Mouse (Mus musculus) limb, embryonic 14.5 days (tissue): ENCODE measurements at regions not wholly inside any gene's neighbourhood (a gene's known extent, or its start where the extent isn't known, plus 50 kb on each side); places are given as distances from the start of the nearest gene placed in this dataset.

ENCODE experiments used
- ATAC-seq: fragments of 200-750 bp; cut with Nextera tagmentation; 2 replicates; pipeline ENCODE4 v1.8.0; 2017; ENCODE audit warnings: low read depth, moderate number of reproducible peaks, moderate TSS enrichment; ENCODE audit not compliant: low FRiP score
- DNase-seq: peaks from one replicate; pipeline ENCODE4 v3.0.0-alpha.2; 2015; ENCODE audit warnings: low spot score
- H3K27ac ChIP-seq: fragments of 300-500 bp; sonication (generic); replicated peaks from 2 replicates; pipeline ENCODE4 v1.5.1; 2014; ENCODE audit warnings: low read depth, mild to moderate bottlenecking, low read length, moderate library complexity, mixed read lengths
- H3K27me3 ChIP-seq: fragments of 300-500 bp; sonication (generic); 2 replicates; pipeline ENCODE4 v1.6.1; 2014; ENCODE audit warnings: low read length, mixed read lengths; ENCODE audit not compliant: control insufficient read depth, insufficient read depth
- H3K36me3 ChIP-seq: fragments of 300-500 bp; sonication (generic); 2 replicates; pipeline ENCODE4 v1.6.1; 2014; ENCODE audit warnings: mild to moderate bottlenecking, low read length, moderate library complexity, mixed read lengths; ENCODE audit not compliant: control insufficient read depth, insufficient read depth
- H3K4me1 ChIP-seq: fragments of 300-500 bp; sonication (generic); 2 replicates; pipeline ENCODE4 v1.6.1; 2014; ENCODE audit warnings: antibody characterized with exemption, low read length, mixed read lengths; ENCODE audit not compliant: control insufficient read depth, insufficient read depth
- H3K4me2 ChIP-seq: fragments of 300-500 bp; sonication (generic); replicated peaks from 2 replicates; pipeline ENCODE4 v1.6.1; 2014; ENCODE audit warnings: low read depth, mild to moderate bottlenecking, low read length, moderate library complexity; ENCODE audit not compliant: severe bottlenecking
- H3K4me3 ChIP-seq: fragments of 300-500 bp; sonication (generic); replicated peaks from 2 replicates; pipeline ENCODE4 v1.5.1; 2014; ENCODE audit warnings: low read length
- H3K9ac ChIP-seq: fragments of 300-500 bp; sonication (generic); 2 replicates; pipeline ENCODE4 v1.6.1; 2014; ENCODE audit warnings: mild to moderate bottlenecking, low read depth, low read length, moderate library complexity; ENCODE audit not compliant: severe bottlenecking
- H3K9me3 ChIP-seq: fragments of 300-500 bp; sonication (generic); 2 replicates; pipeline ENCODE4 v1.6.1; 2016; ENCODE audit warnings: low read length; ENCODE audit not compliant: control insufficient read depth
- POLR2A ChIP-seq: fragments of 200-500 bp; IDR thresholded peaks from 2 replicates; pipeline ENCODE4 v1.8.0; 2012; ENCODE audit warnings: inconsistent platforms, mild to moderate bottlenecking, moderate library complexity, borderline replicate concordance; ENCODE audit not compliant: insufficient read depth, insufficient read length; ENCODE audit errors: extremely low read depth
- WGBS: fragments of 180-500 bp; shearing (Covaris S2); extraction: QIAGEN DNeasy Blood & Tissue Kit; methylation state at CpG from one replicate; pipeline ENCODE4 v1.1.7; 2014; 5-methylcytosine and 5-hydroxymethylcytosine counted together

GRCm38 (mm10) chr3:34441266-34441665, 208.9 kb upstream of the Sox2 start:
- no peak for TF ChIP-seq POLR2A
- Histone ChIP-seq H3K4me3 (no peak overlapping the region), H3K27ac (no peak overlapping the region), H3K27me3 (peaks cover 6% of the 10 kb centered on the region; the same call in 1 of the 2 replicates), H3K9ac (no peak overlapping the region), H3K4me2 (no peak overlapping the region), H3K36me3 (no peaks in the 10 kb centered on the region), H3K9me3 (no peaks in the 10 kb centered on the region), H3K4me1 (0 out of 2 replicates have a peak, but pooled peaks cover 4% of the 10 kb centered on the region)
- DNase-seq (no peak), ATAC-seq (no peak)
- 66% methylated on average over 5 of the region's 5 CpGs for WGBS

- H3K4me3 ChIP-seq, result no peak overlapping the region
- no peaks in the 10 kb centered on the region for H3K36me3 ChIP-seq
- H3K4me2 ChIP-seq, result no peak overlapping the region
- H3K9ac ChIP-seq, result no peak overlapping the region
- H3K27me3 ChIP-seq, result no peaks in the 10 kb centered on the region
- no peaks in the 10 kb centered on the region for H3K4me1 ChIP-seq
- no peak for TF ChIP-seq POLR2A
- H3K9me3 ChIP-seq, result no peaks in the 10 kb centered on the region
- no peak overlapping the region for H3K27ac ChIP-seq
- WGBS, result 56% methylated on average over 9 of the region's 9 CpGs
- ATAC-seq, result no peak
- DNase-seq, result no peak
Measured at GRCm38 (mm10) chr3:34434901-34435300, 215.3 kb upstream of the Sox2 start.

- H3K36me3 ChIP-seq, result no peaks in the 10 kb centered on the region
- no peaks in the 10 kb centered on the region for H3K27me3 ChIP-seq
- no peak overlapping the region for H3K9ac ChIP-seq
- no peaks in the 10 kb centered on the region for H3K4me1 ChIP-seq
- no peak for TF ChIP-seq POLR2A
- DNase-seq, result no peak
- no peak overlapping the region for H3K4me3 ChIP-seq
- ATAC-seq, result no peak
- H3K9me3 ChIP-seq, result no peaks in the 10 kb centered on the region
- no peak overlapping the region for H3K27ac ChIP-seq
- WGBS, result 90% methylated on average over 8 of the region's 8 CpGs
- no peak overlapping the region for H3K4me2 ChIP-seq
Measured at GRCm38 (mm10) chr3:34427967-34428366, 222.2 kb upstream of the Sox2 start.

GRCm38 (mm10) chr3:34427495-34427894, 222.7 kb upstream of the Sox2 start:
- 86% methylated on average over 4 of the region's 4 CpGs for WGBS
- DNase-seq, result no peak
- no peak for TF ChIP-seq POLR2A
- H3K36me3 ChIP-seq, result no peaks in the 10 kb centered on the region
- H3K9ac ChIP-seq, result no peak overlapping the region
- H3K4me2 ChIP-seq, result no peak overlapping the region
- no peaks in the 10 kb centered on the region for H3K9me3 ChIP-seq
- H3K4me3 ChIP-seq, result no peak overlapping the region
- no peak for ATAC-seq
- no peak overlapping the region for H3K27ac ChIP-seq
- H3K4me1 ChIP-seq, result no peaks in the 10 kb centered on the region
- H3K27me3 ChIP-seq, result no peaks in the 10 kb centered on the region

- no peak overlapping the region for H3K9ac ChIP-seq
- TF ChIP-seq POLR2A, result no peak
- no peak overlapping the region for H3K4me3 ChIP-seq
- DNase-seq (no peak), ATAC-seq (no peak)
- no peak overlapping the region for H3K4me2 ChIP-seq
- no peak overlapping the region for H3K27ac ChIP-seq
- H3K36me3 ChIP-seq, result no peaks in the 10 kb centered on the region
- no peaks in the 10 kb centered on the region for H3K4me1 ChIP-seq
- H3K9me3 ChIP-seq, result no peaks in the 10 kb centered on the region
- WGBS, result 81% methylated on average over 10 of the region's 10 CpGs
- H3K27me3 ChIP-seq, result no peaks in the 10 kb centered on the region
Measured at GRCm38 (mm10) chr3:34426955-34427354, 223.2 kb upstream of the Sox2 start.

- Histone ChIP-seq H3K9ac (no peak overlapping the region), H3K36me3 (no peaks in the 10 kb centered on the region), H3K27ac (no peak overlapping the region), H3K9me3 (no peaks in the 10 kb centered on the region), H3K4me2 (no peak overlapping the region), H3K4me3 (no peak overlapping the region), H3K27me3 (no peaks in the 10 kb centered on the region), H3K4me1 (no peaks in the 10 kb centered on the region)
- no peak for DNase-seq
- 69% methylated on average over 3 of the region's 3 CpGs for WGBS
- TF ChIP-seq POLR2A, result no peak
- ATAC-seq, result no peak
Measured at GRCm38 (mm10) chr3:34411915-34412306, 238.3 kb upstream of the Sox2 start.
